Mouse (Mus musculus): ENCODE results near the gene Slc25a3.

Slc25a3 gene

GRCm38 (mm10) chr10:91142654-91143191 lies 18.9 kb upstream of the Slc25a3 start:
- no peak for DNase-seq (ENCODE audit: low read depth)

DNA sequence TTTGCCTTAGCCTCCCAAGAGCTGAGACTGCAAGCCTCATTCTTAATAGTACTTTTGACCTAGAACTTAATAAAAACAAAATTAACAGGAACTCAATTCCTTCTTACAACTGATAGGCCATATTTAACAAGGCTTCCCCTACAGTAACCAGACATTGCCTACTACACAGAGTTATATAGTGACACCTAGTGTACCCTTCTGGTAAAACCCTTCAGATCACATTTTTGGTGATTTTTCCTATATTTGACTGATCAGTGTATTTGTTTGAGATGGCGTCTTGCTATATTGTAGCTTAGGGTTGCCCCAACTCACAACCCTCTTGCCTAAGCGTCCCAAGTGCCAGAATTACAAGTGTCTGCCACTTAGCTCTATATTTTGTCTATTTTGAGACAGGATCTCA lies 17.7 kb upstream of the Slc25a3 start:
- peak; percentile 87 for DNase-seq (ENCODE audit: low read depth)

DNA sequence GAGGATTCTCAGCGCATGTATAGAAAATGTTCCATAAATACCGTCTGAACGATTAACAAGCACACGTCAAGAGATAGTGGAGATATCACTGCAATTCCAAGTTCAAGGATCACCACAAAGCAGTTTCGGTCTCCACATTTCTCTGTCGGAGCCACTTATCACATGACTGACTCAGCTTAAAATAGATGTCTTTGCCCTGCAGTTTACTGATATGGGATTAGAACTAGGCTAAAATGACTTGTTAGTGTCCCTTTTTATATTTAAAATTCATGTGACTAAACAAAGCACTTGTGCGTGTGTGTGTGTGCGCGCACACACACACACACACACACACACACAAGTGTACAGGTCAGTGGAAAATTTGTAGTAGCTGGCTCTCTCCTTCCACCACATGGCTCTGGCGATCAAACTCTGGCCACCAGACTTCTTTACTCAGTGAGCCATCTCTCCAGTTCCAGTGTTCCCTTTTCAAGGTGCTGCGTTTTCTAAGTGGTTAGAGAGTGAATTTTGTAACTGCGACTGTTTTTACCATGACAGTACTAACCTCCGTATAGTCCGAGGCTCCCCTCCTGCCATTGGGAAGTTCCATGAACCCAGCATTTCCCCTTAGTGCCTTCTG lies 15.4 kb upstream of the Slc25a3 start:
- DNase-seq (ENCODE audit: low read depth) = peak; percentile 59

DNA sequence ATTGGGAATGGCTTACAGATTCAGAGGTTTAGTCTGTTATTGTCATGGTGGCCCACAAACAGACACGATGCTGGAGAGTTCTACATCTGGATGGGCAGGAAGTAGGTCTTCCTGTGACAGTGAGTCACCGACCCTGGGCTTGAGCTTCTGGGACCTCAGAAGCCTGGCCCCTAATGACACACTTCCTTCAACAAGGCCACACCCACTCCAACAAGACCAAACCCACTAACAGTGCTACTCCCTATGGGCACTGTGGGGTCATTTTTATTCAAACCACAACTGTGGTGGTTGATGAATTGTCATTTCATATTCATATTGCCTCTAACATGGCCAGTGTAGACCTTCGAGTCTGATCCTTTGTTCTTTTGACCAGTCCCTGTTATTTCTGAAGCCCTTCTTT lies 14.5 kb upstream of the Slc25a3 start:
- DNase-seq (ENCODE audit: low read depth) = peak; percentile 99

GRCm38 (mm10) chr10:91137400-91137799 lies 13.5 kb upstream of the Slc25a3 start:
- peak; percentile 84 for DNase-seq (ENCODE audit: low read depth)

GRCm38 (mm10) chr10:91135302-91135972 lies 11.6 kb upstream of the Slc25a3 start:
- no peak for DNase-seq (ENCODE audit: low read depth)

DNA sequence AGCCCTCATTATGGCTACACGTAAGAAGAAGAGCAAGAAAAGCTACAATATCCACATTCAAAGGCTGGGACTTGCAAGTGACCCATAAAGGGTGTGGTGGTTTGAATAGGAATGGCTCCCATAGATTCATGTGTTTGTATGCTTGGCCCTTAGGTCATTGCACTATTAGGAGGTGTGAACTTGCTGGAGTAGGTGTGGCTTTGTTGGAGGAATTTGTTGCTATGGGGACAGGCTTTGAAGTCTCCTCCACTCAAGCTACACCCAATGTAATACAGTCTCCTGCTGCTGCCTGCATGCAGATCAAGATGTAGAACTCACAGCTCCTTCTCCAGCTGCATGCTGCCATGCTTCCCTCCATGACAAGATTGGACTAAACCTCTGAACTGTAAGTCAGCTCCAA lies 7.7 kb upstream of the Slc25a3 start:
- no peak for DNase-seq (ENCODE audit: low read depth)

GRCm38 (mm10) chr10:91130792-91131191 lies 6.9 kb upstream of the Slc25a3 start:
- no peak for DNase-seq (ENCODE audit: low read depth)

DNA sequence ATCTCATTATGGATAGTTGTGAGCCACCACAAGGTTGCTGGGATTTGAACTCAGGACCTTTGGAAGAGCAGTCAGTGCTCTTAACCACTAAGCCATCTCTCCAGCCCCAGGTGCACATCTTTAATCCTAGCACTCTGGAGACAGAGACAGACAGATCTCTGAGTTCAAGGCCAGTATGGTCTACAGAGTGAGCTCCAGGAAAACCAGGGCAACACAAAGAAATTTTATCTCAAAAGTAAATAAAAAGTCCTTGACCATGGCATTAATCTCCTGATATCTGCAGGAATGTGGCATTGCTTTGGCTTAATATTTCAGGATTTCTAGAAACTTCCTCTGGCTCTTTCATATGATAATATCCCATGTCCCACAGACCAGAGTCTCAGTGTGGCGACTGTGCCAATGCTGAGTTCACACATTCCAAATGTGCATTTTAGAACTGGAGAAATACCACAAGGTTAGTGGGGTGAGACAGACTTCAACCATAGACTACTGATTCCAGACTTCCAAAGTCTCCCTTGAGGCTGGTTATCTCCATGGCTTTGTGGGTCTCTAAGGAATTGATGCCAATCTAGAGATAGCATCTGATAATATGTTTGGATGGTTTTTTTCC lies 4.8 kb upstream of the Slc25a3 start:
- DNase-seq (ENCODE audit: low read depth) = no peak

GRCm38 (mm10) chr10:91127395-91127794 lies 3.5 kb upstream of the Slc25a3 start:
- peak; percentile 60 for DNase-seq (ENCODE audit: low read depth)

- no peak for DNase-seq (ENCODE audit: low read depth)
These were observed 2.9 kb upstream of the Slc25a3 start for GRCm38 (mm10) chr10:91126618-91127355.

DNA sequence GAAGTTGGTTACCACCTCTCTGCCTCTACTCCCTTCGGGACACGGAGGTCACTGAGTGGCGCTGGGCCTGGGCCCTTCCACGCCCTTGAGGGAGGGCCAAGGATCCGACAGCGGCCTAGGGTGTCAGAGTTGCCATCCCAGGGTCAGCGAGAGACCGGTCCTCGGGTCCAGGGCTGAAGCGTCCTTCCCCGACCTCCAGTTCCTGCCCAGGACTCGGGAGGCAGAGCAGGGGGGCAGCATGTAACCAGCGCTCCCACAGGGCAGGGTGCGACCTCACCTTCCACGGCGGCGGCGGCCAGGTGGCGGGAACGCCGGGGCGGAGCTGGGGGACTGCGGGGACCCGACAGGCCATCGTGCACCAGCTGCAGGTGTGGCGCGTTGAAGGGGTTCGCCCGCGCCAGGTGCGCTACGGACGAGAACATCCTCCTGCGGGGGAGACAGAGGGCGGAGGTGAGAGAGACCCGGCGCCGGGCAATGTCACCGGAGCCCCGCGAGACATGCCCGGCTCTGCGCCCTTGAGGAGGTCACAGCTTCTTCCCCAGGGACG lies 505 bp downstream of the Slc25a3 start:
- DNase-seq (ENCODE audit: low read depth) = peak; percentile 40

DNA sequence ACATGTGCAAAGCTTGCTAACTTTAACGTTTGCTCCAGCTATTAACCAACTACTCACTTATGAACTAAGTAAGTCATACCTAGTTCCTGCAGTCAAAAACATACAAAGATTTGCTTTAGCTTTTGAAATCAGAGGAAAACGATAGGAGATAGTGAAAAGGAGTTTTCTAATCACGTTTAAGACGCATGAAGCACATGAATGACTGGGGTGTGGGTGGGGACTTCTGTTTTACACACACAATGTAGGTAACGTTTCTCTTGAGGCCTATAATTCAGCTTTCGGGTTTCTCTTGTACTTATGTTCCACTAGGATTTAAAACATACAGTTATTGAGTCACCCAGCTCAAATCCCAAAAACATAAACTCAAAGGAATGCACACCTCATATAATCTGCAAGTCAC lies 1.2 kb downstream of the Slc25a3 start:
- DNase-seq (ENCODE audit: low read depth) = no peak

GRCm38 (mm10) chr10:91116958-91117357 lies 6.9 kb downstream of the Slc25a3 start:
- DNase-seq (ENCODE audit: low read depth) = no peak

- DNase-seq (ENCODE audit: low read depth) = no peak
These were observed 14.0 kb downstream of the Slc25a3 start for GRCm38 (mm10) chr10:91109841-91110240.

GRCm38 (mm10) chr10:91105981-91106380 lies 17.9 kb downstream of the Slc25a3 start:
- DNase-seq (ENCODE audit: low read depth) = no peak

GRCm38 (mm10) chr10:91102799-91103590 lies 20.9 kb downstream of the Slc25a3 start:
- no peak for DNase-seq (ENCODE audit: low read depth)

DNA sequence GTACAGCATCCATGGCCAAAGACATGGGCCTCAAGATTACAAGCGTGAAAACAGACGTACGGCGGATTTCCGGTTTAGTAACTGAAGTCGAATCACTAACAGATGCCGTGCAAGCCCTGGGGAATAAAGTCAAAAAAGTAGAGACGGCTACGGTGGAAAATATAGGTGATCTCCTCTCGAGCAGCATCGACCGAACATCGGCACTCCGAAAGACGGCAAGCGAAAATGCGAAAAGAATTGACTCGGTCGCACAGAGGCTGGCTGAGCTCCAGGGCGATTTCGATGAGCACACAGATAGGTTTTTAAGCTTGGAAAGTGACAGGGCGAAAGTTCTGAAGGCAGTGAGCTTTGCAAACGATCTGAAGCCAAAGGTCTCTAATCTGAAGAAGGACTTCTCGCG lies 21.9 kb downstream of the Slc25a3 start:
- no peak for DNase-seq (ENCODE audit: low read depth)

DNA sequence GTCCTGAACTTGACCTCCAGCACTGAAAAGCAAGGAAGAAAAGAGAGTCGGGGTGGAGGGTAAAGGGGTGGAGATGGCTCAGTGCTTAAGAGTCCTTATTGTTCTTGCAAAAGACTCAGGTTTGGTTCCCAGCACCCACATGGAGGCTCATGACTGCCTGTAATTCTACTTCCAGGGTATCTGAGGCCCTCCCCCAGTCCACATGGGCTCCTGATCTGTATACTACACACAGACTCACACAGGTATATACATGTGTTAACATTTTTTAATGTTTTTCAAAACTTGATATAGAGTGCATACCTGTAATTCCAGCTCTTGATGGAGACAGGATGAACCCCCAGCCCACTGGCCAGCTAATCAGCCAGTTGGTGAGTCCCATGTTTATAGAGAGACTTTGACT lies 23.8 kb downstream of the Slc25a3 start:
- DNase-seq (ENCODE audit: low read depth) = no peak

DNA sequence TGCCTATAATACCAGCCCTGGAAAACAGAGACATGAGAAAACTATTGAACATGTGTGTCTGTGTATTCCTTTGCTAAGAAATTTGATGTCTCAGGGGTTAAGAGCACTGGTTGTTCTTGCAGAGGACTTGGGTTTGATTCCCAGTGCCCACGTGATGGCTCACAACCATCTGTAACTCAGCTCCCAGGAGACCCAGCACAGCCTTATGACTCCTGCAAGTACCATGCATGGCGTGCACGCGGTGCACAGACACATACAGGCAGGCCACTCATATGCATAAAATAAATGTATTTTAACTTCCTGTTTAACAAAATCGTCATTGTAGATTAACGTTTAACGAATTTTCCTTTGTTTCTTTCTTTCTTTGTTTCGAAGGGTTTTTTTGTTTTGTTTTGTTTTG lies 25.8 kb downstream of the Slc25a3 start:
- no peak for DNase-seq (ENCODE audit: low read depth)
